Mouse (Mus musculus) lung, postnatal 14 days (tissue): ENCODE measurements around the gene Cd163l1.

Experiments
- DNase-seq: peaks from one replicate; pipeline ENCODE4 v3.0.0; 2021

Cd163l1 gene

DNA sequence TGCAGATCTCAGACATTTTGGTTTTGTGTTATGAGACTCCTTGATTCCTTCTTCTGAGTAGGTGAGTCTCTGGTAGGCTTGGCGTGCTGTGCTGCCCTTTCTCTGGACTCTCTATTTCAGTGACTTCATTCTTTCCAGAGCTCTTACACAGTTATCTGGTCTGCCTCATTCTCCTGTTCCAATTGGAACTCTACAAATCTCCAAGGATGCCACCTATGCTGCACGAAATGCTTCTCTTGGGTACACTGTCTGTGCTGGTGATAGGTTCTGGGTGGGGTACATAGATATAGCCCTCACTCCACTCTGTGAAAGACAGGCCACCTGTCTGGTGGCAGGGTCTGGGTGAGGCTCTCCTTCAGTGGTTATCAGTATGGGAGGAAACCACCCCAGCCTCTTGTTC, at the start of gene Cd163l1:
TSS of gene Cd163l1 (plus strand) at position 301 of the 400 bp plus-strand sequence.
- DNase-seq: no peak

DNA sequence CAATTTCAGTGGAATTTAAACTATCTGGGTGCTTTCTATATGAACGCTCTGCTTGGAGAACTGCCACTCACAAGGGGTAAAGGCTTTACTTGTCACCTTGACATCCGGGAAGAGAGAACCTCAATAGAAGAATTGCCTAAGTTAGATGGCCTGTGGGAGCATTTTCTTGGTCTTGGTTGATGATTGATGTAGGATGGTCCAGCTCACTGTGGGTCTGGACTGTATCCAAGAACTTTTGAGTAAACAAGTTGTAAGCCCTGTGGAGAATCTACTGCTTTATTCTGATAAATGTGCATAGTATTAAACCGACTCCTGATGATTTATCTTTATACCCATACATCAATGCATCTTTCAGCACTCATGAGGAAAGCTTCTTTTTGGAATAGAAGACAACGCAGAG, 48.7 kb upstream of the Cd163l1 start:
- DNase-seq: no peak

GRCm38 (mm10) chr7:140170863-140171262, 47.2 kb upstream of the Cd163l1 start:
- DNase-seq: no peak

- no peak for DNase-seq
Observed at GRCm38 (mm10) chr7:140172936-140173335, 45.1 kb upstream of the Cd163l1 start, which contains the start of gene Olfr523. Olfr523 (plus strand) TSS chr7:140173217.

DNA sequence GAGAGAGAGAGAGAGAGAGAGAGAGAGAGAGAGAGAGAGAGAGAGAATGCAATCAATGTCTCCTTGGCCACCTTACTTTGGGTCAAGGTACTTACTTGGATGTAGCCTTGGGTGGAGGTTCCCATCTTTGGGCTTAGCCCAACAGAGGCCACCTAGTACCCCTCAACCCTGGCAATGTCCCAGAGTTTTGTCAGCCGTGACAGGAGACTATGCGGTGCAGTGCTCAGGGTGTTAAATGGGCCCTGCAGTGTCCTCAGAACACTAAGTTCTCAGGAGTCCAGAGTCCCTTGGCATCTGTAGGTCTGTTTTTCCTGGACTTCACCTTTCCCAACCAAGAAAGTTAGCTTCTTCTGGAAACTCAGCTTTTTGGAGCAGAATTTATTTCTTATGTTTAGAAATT, 38.9 kb upstream of the Cd163l1 start:
- no peak for DNase-seq

DNA sequence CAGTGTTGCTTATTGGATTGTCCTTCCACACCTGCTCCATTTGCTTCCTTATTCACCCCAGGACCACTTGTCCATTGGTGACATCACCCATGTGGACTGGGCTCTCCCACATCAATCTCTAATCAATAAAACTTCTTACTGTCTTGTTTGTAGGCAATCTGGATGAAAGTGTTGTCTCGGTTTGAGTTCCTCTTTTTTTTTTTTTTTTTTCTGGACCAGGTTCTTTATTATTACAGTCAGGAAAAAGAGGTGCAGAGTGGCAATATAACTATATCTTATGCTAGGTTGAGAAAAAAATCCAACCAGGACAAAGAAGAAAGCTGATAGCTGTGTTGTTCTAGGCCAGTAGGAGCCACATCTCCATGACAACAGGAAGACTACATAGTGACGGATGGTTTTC, 37.4 kb upstream of the Cd163l1 start:
- no peak for DNase-seq

DNA sequence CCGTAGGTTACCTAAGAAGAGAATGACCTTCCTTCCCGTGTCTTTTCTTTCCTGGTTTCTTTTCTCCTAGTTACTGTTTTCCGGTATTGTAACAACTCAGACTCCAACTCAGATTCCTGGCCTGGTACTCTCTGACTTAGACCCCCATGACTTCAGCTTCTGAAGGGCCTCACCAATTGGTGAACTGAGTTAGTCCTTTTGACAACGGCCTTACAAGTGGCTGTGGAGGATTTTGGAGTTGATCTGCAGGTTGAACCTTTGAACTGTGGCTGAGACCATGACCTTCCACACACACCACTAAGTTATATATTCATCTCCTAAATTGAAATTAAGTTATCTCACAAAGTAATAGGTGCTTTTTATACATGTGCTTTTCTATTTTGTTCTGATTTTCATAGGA, 33.9 kb upstream of the Cd163l1 start:
- no peak for DNase-seq

DNA sequence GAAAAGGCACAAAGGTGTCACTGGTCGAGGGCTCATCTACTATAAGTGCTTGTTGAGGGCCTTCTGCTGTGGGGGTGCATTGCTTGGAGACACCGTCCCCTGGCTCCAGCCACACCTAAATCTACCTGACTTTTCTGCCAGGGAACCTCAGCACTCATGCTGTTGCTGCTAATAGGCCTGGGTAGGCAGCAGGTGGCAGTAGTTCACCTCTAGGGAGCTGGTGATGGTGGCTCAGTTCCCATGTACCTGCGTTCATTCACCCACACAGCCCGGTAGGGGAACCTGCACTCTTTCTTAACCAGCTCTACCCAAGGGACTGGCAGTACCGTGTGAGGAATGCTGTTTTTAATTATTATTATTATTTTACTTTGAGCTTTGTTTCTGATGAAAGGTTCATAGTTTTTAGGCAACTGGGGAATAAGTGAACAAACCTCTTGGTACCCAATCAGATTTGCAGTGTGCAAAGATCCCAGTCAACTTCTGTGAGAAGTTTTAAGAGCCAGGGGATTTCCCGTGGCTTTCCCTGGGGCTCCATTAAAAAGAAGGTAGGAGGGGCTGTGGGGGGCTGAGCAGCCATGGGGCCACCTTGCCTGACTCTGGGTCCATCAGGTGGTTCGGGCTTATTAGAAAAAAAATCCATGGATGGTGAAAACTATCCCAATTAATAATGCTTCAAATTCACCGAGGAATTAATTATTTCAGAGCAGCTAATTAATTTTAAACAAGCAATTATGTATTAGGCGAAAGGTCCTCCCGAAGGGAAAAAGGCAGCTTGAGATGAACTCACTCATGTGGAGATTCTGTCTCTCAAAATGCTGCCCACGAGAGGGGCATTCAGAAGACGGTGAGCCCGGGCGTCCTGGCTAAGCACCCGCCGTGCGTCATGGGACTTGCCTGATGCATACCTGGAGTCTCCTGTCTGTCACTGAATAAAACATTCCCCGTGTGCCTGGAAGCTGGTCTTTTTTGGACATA, 31.1 kb upstream of the Cd163l1 start:
- DNase-seq: no peak

- no peak for DNase-seq
Observed at GRCm38 (mm10) chr7:140187721-140188390, 30.2 kb upstream of the Cd163l1 start.

GRCm38 (mm10) chr7:140188391-140189328, 29.4 kb upstream of the Cd163l1 start:
- DNase-seq: no peak

- no peak for DNase-seq
Observed at GRCm38 (mm10) chr7:140190435-140190834, 27.6 kb upstream of the Cd163l1 start.

DNA sequence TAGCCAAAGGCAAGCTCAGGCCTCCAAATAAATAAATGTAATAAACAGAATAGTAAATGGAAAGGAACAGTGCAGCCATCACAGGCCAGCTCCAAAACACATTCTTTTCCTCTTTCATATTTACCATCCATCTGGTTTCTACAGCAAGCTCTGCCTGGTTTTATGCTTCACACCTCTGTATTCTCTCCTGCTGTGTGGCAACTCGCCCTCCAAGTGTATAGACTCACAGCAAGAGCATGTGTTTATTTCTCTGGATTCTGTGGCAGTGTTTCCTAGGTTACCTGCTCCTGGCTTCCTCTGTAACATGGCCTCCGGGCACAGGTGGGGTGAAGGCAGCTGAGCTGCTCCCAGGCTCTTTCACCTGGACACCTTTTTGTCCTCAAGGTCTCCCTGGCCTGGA, 25.6 kb upstream of the Cd163l1 start:
- no peak for DNase-seq

- DNase-seq: no peak
Observed at GRCm38 (mm10) chr7:140192851-140193250, 25.2 kb upstream of the Cd163l1 start.

DNA sequence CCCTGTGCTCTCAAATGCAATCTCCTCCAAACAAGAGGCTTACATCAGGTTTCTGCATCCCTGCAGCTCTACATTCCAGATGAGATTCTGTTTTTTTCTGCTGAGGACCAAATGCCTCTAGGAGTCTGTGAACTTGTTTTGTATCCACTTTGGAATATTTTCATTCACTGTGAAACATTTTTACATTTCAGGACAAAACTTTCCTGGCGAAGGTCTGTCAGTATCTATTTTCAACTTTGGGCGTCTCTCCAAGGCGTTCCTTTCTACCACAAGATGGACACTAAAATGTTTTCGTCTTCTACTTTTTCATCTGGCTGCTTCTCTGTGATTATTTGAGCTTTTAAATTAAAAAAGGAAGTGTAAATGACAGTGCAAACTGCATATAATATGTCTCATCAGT, 24.0 kb upstream of the Cd163l1 start:
- no peak for DNase-seq

GRCm38 (mm10) chr7:140196002-140196401, 22.1 kb upstream of the Cd163l1 start:
- no peak for DNase-seq

DNA sequence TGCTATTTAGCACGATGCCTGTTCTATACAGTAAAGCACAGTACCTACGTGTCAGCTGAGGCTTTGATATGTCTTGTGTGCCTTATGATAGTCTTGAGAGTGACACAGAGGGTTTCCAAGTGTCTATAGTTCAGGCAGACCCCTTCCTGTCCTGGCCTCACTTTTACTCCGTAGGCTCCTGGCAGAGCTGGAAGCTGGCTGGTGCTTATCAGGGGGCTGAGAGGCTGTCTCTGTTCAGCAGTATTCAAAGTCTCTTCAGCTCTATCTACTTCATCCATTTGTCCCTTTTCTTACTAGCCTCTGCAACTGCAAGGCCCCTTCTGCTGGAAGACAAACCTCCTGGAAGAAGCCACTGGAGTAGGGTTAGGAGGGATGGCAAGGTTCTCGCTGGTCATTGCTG, 17.0 kb upstream of the Cd163l1 start:
- DNase-seq: no peak

- no peak for DNase-seq
Observed at GRCm38 (mm10) chr7:140205864-140206263, 12.2 kb upstream of the Cd163l1 start, which contains the start of gene Olfr524. Olfr524 (minus strand) TSS chr7:140205964.

DNA sequence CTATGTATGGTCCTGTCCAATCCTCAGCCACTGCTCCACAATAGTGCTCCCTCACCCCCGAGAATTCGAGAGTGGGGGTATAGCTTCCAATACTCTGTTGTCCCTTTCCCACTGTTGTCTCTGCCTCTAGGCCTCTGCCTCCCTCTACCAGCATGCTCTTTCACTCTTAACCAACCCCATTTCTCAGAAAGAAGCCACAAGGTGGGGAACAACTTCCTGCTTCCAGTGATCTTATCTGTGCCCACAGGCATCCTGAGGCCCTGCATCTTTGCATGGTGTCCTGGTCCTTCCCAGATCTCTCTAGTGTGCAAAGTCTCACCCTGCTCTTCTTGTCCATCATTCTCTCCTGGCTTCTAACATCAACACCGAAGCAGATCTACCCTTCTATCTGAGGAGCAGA, 11.2 kb upstream of the Cd163l1 start:
- DNase-seq: no peak

DNA sequence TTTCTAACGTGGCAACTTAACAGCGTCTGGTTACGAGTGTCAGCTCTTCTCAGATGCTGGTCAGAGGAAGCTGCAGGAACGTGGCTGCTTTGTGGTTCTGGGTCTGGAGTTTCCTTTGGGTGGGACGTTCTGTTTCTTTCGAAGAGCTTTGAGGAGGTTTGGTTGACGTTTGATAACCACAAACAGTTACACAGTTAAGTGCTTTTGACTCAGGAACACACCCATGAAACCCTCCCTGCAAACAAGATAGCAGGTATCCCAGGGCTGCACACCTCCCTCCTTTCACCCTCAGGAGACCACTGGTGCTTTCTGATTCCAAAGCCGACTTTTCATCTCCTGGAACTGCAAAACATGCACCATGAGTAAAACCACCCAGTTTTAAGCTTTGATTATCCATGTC, 9.9 kb upstream of the Cd163l1 start:
- no peak for DNase-seq

GRCm38 (mm10) chr7:140208677-140209076, 9.4 kb upstream of the Cd163l1 start:
- no peak for DNase-seq

GRCm38 (mm10) chr7:140213841-140214240, 4.2 kb upstream of the Cd163l1 start:
- no peak for DNase-seq

DNA sequence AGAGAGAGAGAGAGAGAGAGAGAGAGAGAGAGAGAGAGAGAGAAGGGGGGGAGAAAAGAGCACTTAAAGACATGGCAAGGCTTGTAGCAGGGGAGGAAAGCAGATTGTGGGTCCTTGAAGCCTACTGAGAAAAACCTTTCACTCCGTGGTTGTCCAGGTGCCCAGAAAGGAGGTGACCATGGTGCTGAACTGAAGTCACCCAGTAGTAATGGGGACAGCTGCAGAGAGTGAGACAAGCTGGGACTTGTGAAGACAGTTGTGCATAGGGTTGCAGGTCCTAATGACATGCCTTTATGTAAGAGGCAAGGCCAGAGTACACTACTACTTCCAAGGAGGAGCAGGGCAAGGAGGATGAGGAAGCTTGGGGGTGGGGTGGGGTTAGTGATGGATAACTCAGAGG, 1.2 kb downstream of the Cd163l1 start:
- DNase-seq: no peak

GRCm38 (mm10) chr7:140220375-140220774, 2.3 kb downstream of the Cd163l1 start:
- DNase-seq: no peak
